Mouse (Mus musculus): ENCODE results near the gene Wdfy2. TPM values are rescaled to one million over a fixed set of nuclear protein-coding genes. Genes with fewer than 3 reads are reported as not detected.

Gene Wdfy2
- polyA plus RNA-seq, 1 experiment from 2014 or later: 8.0 TPM

DNA sequence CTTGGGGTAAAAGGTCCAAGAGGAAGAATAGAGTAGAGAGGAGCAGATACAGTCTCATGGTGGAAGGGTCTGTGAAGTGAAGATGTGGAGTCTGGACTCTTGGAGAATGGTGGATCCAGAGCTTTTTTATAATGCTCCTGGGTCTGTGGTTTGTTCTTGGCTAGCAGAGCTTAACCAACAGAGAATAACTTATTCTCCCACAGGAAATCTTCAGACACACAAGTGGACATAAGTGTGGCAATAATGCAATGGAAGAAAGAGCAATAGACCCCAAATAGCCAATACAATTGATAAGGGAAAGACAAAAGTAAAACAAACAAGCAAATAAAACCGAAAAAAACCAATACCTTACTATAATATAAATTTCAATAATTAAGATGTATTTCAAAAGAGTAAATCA, 146.9 kb downstream of the Wdfy2 start, which contains the start of gene Defb48:
Gene Defb48, minus strand, starts transcription at position 101 of the 400 bp plus-strand sequence.
- 68% methylated on average over 1 of the region's 1 CpGs for WGBS
- Histone ChIP-seq H3K9me3 (ENCODE audit: low read length) (no peaks in the 10 kb centered on the region), H3K4me1 (ENCODE audit: insufficient read depth, low read length) (no peaks in the 10 kb centered on the region), H3K4me3 (ENCODE audit: low read length) (no peak within 1 kb of the TSS), H3K27me3 (ENCODE audit: insufficient read depth, low read length) (no peaks in the 10 kb centered on the region), H3K4me2 (replicated peaks; ENCODE audit: low read depth, low read length) (no peak within 1 kb of the TSS), H3K9ac (replicated peaks; ENCODE audit: low read length) (no peak within 1 kb of the TSS), H3K27ac (ENCODE audit: low read length) (no peak within 1 kb of the TSS), H3K36me3 (ENCODE audit: insufficient read depth, low read length) (no peaks in the 10 kb centered on the region)
- no peak for ATAC-seq (ENCODE audit: low FRiP score, low TSS enrichment)

DNA sequence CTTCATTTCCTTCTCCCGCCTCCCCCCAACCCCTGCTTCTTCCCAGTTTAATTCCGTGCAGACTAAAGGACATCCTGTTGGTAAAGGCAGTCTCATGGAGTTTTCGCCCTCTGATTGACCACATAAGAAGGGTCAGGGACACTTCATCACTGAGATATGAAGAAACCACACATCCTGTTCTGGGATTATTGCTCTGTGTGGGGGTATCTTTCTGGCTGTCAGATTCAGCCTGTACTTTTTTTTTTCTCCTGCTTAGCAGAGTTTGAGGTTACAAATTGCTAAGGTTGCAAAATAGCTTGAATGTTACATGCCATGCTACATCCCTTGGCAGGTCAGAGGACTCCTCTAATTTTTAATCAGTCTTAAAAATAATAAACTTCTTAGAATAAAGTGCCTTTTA, 153.8 kb downstream of the Wdfy2 start:
- Histone ChIP-seq H3K27me3 (ENCODE audit: insufficient read depth, low read length) (no peaks in the 10 kb centered on the region), H3K9ac (replicated peaks; ENCODE audit: low read length) (no peak overlapping the region), H3K36me3 (ENCODE audit: insufficient read depth, low read length) (no peaks in the 10 kb centered on the region), H3K4me3 (ENCODE audit: low read length) (no peak overlapping the region), H3K27ac (ENCODE audit: low read length) (no peak overlapping the region), H3K9me3 (ENCODE audit: low read length) (no peaks in the 10 kb centered on the region), H3K4me1 (ENCODE audit: insufficient read depth, low read length) (no peaks in the 10 kb centered on the region), H3K4me2 (replicated peaks; ENCODE audit: low read depth, low read length) (no peak overlapping the region)
- ATAC-seq (ENCODE audit: low FRiP score, low TSS enrichment): no peak
- WGBS: 53% methylated on average over 3 of the region's 3 CpGs

DNA sequence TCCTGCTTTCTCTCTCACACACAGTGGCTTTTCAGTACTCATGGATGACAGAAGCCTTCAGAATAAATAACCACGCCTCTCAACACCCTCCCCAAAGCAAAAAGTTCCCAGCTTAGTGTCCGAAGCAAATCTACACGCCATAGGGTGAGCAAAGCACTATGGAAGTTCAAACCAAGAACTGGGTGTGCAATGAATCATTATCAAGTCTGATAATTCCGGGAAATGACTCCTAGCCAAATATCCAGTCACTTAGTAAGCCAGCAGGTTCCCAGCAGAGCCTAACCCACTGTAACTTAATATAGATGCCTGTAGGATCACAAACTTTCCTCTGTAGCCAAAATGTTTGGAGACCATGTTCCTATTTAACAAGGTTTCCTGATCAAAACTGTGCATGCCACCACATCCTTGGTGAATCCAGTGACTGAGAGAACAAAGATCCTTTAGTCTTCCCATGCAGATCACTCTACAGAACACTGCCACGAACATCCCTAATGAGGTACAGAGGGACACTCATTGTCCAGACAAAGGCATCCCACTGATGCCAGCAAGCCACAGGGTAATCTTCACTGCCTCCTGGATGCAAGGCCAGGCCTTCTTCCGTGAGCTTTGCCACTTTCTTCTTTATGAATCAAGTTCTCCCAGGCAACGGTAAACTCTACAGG, 154.5 kb downstream of the Wdfy2 start:
- no peaks in the 10 kb centered on the region for H3K9me3 ChIP-seq (ENCODE audit: low read length)
- H3K36me3 ChIP-seq (ENCODE audit: insufficient read depth, low read length): no peaks in the 10 kb centered on the region
- H3K4me1 ChIP-seq (ENCODE audit: insufficient read depth, low read length): no peaks in the 10 kb centered on the region
- 81% methylated on average over 7 of the region's 7 CpGs for WGBS
- no peak overlapping the region for H3K9ac ChIP-seq (replicated peaks; ENCODE audit: low read length)
- ATAC-seq (ENCODE audit: low FRiP score, low TSS enrichment): no peak
- H3K27ac ChIP-seq (ENCODE audit: low read length): no peak overlapping the region
- H3K27me3 ChIP-seq (ENCODE audit: insufficient read depth, low read length): no peaks in the 10 kb centered on the region
- no peak overlapping the region for H3K4me2 ChIP-seq (replicated peaks; ENCODE audit: low read depth, low read length)
- H3K4me3 ChIP-seq (ENCODE audit: low read length): no peak overlapping the region

DNA sequence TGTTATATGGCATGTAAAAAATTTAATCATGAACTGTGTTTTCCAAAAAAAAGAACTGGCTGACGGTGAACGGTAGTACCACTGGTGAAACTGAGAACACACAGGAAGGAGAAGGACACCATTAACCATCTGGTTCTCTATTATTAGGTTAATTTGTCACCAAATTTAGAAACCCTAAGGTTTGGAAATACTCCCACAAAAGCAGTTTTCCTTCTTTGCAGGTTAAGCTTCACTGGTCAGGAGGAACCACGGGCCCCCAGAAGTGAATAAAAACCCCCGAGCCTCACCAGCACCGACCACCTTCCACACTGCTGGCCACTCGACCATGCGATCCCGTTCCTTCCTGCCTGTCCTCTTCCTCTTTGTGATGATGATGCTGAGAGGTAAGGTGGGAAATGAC, 160.3 kb downstream of the Wdfy2 start, which contains the start of gene Defb47:
Gene Defb47, plus strand, starts transcription at position 301 of the 400 bp plus-strand sequence.
- 58% methylated on average over 8 of the region's 8 CpGs for WGBS
- H3K36me3 ChIP-seq (ENCODE audit: insufficient read depth, low read length): no peaks in the 10 kb centered on the region
- no peak for ATAC-seq (ENCODE audit: low FRiP score, low TSS enrichment)
- no peak within 1 kb of the TSS for H3K4me3 ChIP-seq (ENCODE audit: low read length)
- H3K27me3 ChIP-seq (ENCODE audit: insufficient read depth, low read length): no peaks in the 10 kb centered on the region
- H3K4me2 ChIP-seq (replicated peaks; ENCODE audit: low read depth, low read length): no peak within 1 kb of the TSS
- no peak within 1 kb of the TSS for H3K27ac ChIP-seq (ENCODE audit: low read length)
- 0 out of 2 replicates have a peak, but pooled peaks cover 6% of the 10 kb centered on the region for H3K4me1 ChIP-seq (ENCODE audit: insufficient read depth, low read length)
- H3K9me3 ChIP-seq (ENCODE audit: low read length): no peaks in the 10 kb centered on the region
- H3K9ac ChIP-seq (replicated peaks; ENCODE audit: low read length): no peak within 1 kb of the TSS

DNA sequence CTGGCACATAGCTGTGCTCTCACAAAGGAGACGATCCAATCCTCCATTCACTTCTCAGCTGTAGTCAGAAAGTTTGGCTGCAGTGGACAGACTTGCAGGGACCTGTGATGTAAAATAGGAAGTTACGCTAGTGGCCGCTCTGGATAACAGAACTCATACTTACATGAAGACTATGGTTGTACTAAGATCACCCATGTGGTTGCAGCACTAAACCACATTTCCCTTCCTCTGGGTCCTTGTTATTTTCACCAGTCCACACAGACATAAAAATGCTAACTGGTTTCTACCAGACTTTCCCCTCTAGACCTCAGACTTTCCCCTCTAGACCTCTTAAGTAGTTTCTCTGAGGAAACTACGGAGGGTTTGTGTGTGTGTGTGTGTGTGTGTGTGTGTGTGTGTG, 161.5 kb downstream of the Wdfy2 start:
- H3K36me3 ChIP-seq (ENCODE audit: insufficient read depth, low read length): no peaks in the 10 kb centered on the region
- no peak for ATAC-seq (ENCODE audit: low FRiP score, low TSS enrichment)
- no peak overlapping the region for H3K27ac ChIP-seq (ENCODE audit: low read length)
- H3K9ac ChIP-seq (replicated peaks; ENCODE audit: low read length): no peak overlapping the region
- 0 out of 2 replicates have a peak, but pooled peaks cover 6% of the 10 kb centered on the region for H3K4me1 ChIP-seq (ENCODE audit: insufficient read depth, low read length)
- H3K4me2 ChIP-seq (replicated peaks; ENCODE audit: low read depth, low read length): no peak overlapping the region
- no peaks in the 10 kb centered on the region for H3K9me3 ChIP-seq (ENCODE audit: low read length)
- H3K27me3 ChIP-seq (ENCODE audit: insufficient read depth, low read length): no peaks in the 10 kb centered on the region
- H3K4me3 ChIP-seq (ENCODE audit: low read length): no peak overlapping the region
- 92% methylated on average over 4 of the region's 4 CpGs for WGBS

DNA sequence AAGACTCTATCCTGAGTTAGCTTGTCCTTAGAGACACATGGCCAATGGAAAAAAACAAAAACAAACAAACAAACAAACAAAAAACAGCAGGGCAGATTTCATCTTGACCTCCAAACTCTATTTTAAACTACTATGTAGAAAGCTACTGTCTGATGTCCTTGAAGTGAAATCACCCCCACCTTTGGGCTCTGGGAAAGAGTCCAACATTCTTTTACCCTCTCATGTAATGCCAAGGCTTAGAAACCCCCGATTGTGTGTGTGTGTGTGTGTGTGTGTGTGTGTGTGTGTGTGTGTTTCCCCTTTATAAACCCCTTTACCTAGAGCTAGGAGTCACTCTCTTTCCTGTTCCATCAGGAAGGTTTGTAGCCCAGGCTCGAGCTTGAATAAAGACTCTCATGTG, 165.1 kb downstream of the Wdfy2 start:
- no peak for ATAC-seq (ENCODE audit: low FRiP score, low TSS enrichment)
- H3K4me2 ChIP-seq (replicated peaks; ENCODE audit: low read depth, low read length): no peak overlapping the region
- no peaks in the 10 kb centered on the region for H3K36me3 ChIP-seq (ENCODE audit: insufficient read depth, low read length)
- WGBS: 69% methylated on average over 2 of the region's 2 CpGs
- H3K9me3 ChIP-seq (ENCODE audit: low read length): no peaks in the 10 kb centered on the region
- H3K9ac ChIP-seq (replicated peaks; ENCODE audit: low read length): no peak overlapping the region
- H3K4me3 ChIP-seq (ENCODE audit: low read length): no peak overlapping the region
- no peak overlapping the region for H3K27ac ChIP-seq (ENCODE audit: low read length)
- 0 out of 2 replicates have a peak, but pooled peaks cover 5% of the 10 kb centered on the region for H3K4me1 ChIP-seq (ENCODE audit: insufficient read depth, low read length)
- H3K27me3 ChIP-seq (ENCODE audit: insufficient read depth, low read length): no peaks in the 10 kb centered on the region

Small RNA genes lying within 50 kb of the gene (microRNA-seq; reads per million reads assigned to microRNA genes)
- gene Mir6541: not detected
- 1.1 reads per million for gene Mir8098

Other genes starting within 250 kb of the Wdfy2 start
- gene Serpine3, start 174.0 kb upstream of the Wdfy2 start, polyA plus RNA-seq (2015; fragmentation: Nextera tagmentation; extraction: Ambion mirVana): not detected in 2 replicates
- 22.9 and 25.6 TPM in 2 replicates for gene Ints6, start 76.5 kb upstream of the Wdfy2 start, polyA plus RNA-seq (2015; fragmentation: Nextera tagmentation; extraction: Ambion mirVana)
- gene Defb48, start 146.8 kb downstream of the Wdfy2 start, polyA plus RNA-seq (2015; fragmentation: Nextera tagmentation; extraction: Ambion mirVana): not detected in 2 replicates
- not detected in 2 replicates for gene Defb47, start 160.4 kb downstream of the Wdfy2 start, polyA plus RNA-seq (2015; fragmentation: Nextera tagmentation; extraction: Ambion mirVana)
- gene Defb43, start 174.1 kb downstream of the Wdfy2 start, polyA plus RNA-seq (2015; fragmentation: Nextera tagmentation; extraction: Ambion mirVana): not detected in 2 replicates
- gene Defb42, start 209.3 kb downstream of the Wdfy2 start, polyA plus RNA-seq (2015; fragmentation: Nextera tagmentation; extraction: Ambion mirVana): 1.1 and 2.5 TPM in 2 replicates
- gene Defb30, start 212.3 kb downstream of the Wdfy2 start, polyA plus RNA-seq (2015; fragmentation: Nextera tagmentation; extraction: Ambion mirVana): not detected in 2 replicates